Mouse (Mus musculus) bone marrow, adult 2 months (tissue): ENCODE measurements around the gene Tmsb10.

Experiments used
- CTCF ChIP-seq: fragments of 200-500 bp; IDR thresholded peaks from 2 replicates; pipeline ENCODE4 v1.5.1; 2011; ENCODE audit warnings: low read length, control low read depth; ENCODE audit not compliant: control insufficient read depth, insufficient read depth
- POLR2A ChIP-seq: fragments of 200-500 bp; IDR thresholded peaks from 2 replicates; pipeline ENCODE4 v1.6.1; 2011; ENCODE audit warnings: low read depth, mild to moderate bottlenecking, control low read depth, low read length, borderline replicate concordance; ENCODE audit not compliant: control insufficient read depth

DNA sequence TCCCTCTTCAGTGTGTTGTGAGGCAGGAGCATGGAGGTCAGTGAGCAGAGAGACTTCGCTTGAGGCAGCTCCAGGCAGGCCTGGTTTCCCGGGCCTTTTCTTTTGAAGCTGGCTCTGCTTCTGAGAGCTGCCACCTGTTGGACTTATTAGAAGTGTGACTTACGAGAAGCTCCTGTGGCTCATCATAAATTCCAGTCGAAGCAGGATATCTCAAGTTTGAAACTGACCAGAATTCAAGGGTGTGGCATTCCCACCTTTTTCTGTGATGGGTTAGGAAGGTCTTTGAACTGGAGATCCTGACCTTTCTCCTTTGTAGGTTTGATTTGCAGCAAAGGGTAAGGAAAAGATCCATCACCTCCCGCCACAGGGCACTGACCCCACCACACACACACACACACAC is 45.1 kb upstream of the Tmsb10 start:
- TF ChIP-seq CTCF = no peak
- TF ChIP-seq POLR2A = no peak
